Mouse (Mus musculus) macrophage (primary cell): ENCODE data around the gene Litaf. TPM values are rescaled to one million over a fixed set of nuclear protein-coding genes. Genes with fewer than 3 reads are reported as not detected.

ENCODE experiments used
- H3K27ac ChIP-seq: fragments of 350-480 bp; formaldehyde crosslinking; 2 replicates; pipeline ENCODE4 v1.9.0; 2021
- H3K36me3 ChIP-seq: fragments of 350-480 bp; formaldehyde crosslinking; 2 replicates; pipeline ENCODE4 v1.9.0; 2021; ENCODE audit errors: inconsistent target
- H3K4me3 ChIP-seq: fragments of 350-480 bp; formaldehyde crosslinking; 2 replicates; pipeline ENCODE4 v1.9.0; 2021; ENCODE audit errors: inconsistent target
- H3K79me2 ChIP-seq: fragments of 350-480 bp; formaldehyde crosslinking; 2 replicates; pipeline ENCODE4 v1.9.0; 2021; ENCODE audit errors: inconsistent target
- WGBS: methylation state at CpG from one replicate; pipeline ENCODE4 v1.1.7; 2026; ENCODE audit warnings: inconsistent platforms; ENCODE audit not compliant: missing documents; 5-methylcytosine and 5-hydroxymethylcytosine counted together
- polyA plus RNA-seq: library from polyadenylated mRNA; stranded (reverse); fragments of 250-400 nt; gene quantifications from 3 replicates; pipeline ENCODE4 v1.2.4, GENCODE M21; 2018; ENCODE audit warnings: inconsistent platforms

The Litaf gene
- polyA plus RNA-seq, 1 experiment from 2014 or later = 1,163 TPM

- no peak overlapping the region for H3K27ac ChIP-seq
- no peak overlapping the region for H3K4me3 ChIP-seq
- 93% methylated on average over 6 of the region's 6 CpGs for WGBS
- H3K79me2 ChIP-seq = no peaks in the 10 kb centered on the region
- H3K36me3 ChIP-seq = no peaks in the 10 kb centered on the region
Measured at GRCm38 (mm10) chr16:11054871-11055270, 11.1 kb downstream of the Litaf start.

- H3K36me3 ChIP-seq = no peaks in the 10 kb centered on the region
- H3K4me3 ChIP-seq = no peak overlapping the region
- 63% methylated on average over 6 of the region's 6 CpGs for WGBS
Measured at GRCm38 (mm10) chr16:11054409-11054808, 11.5 kb downstream of the Litaf start.

GRCm38 (mm10) chr16:11051134-11051533 lies 14.8 kb downstream of the Litaf start:
- 97% methylated on average over 11 of the region's 11 CpGs for whole genome bisulfite sequencing
- Histone ChIP-seq H3K36me3 (no peaks in the 10 kb centered on the region), H3K27ac (no peak overlapping the region), H3K79me2 (no peaks in the 10 kb centered on the region), H3K4me3 (no peak overlapping the region)

More at GRCm38 (mm10) chr16:11054409-11054808, 11.5 kb downstream of the Litaf start:
- H3K27ac ChIP-seq = no peak overlapping the region
- H3K79me2 ChIP-seq = no peaks in the 10 kb centered on the region

GRCm38 (mm10) chr16:11050226-11050625 lies 15.7 kb downstream of the Litaf start:
- 95% methylated on average over 2 of the region's 2 CpGs for WGBS
- Histone ChIP-seq H3K79me2 (no peaks in the 10 kb centered on the region), H3K36me3 (no peaks in the 10 kb centered on the region), H3K27ac (no peak overlapping the region), H3K4me3 (no peak overlapping the region)

GRCm38 (mm10) chr16:11047130-11047529 lies 18.8 kb downstream of the Litaf start:
- Histone ChIP-seq H3K27ac (no peak overlapping the region), H3K79me2 (no peaks in the 10 kb centered on the region), H3K36me3 (no peaks in the 10 kb centered on the region), H3K4me3 (no peak overlapping the region)
- 39% methylated on average over 7 of the region's 7 CpGs for WGBS

- Histone ChIP-seq H3K79me2 (no peaks in the 10 kb centered on the region), H3K36me3 (no peaks in the 10 kb centered on the region), H3K4me3 (no peak overlapping the region), H3K27ac (no peak overlapping the region)
- 94% methylated on average over 7 of the region's 7 CpGs for WGBS
Measured at GRCm38 (mm10) chr16:11046437-11046836, 19.5 kb downstream of the Litaf start.

GRCm38 (mm10) chr16:11043239-11043638 lies 22.7 kb downstream of the Litaf start:
- Histone ChIP-seq H3K36me3 (no peaks in the 10 kb centered on the region), H3K79me2 (no peaks in the 10 kb centered on the region), H3K4me3 (no peak overlapping the region), H3K27ac (no peak overlapping the region)
- WGBS = 98% methylated on average over 4 of the region's 5 CpGs

- WGBS = 100% methylated on average over 2 of the region's 2 CpGs
- Histone ChIP-seq H3K36me3 (no peaks in the 10 kb centered on the region), H3K79me2 (no peaks in the 10 kb centered on the region), H3K27ac (no peak overlapping the region), H3K4me3 (no peak overlapping the region)
Measured at GRCm38 (mm10) chr16:11040603-11041002, 25.4 kb downstream of the Litaf start.

GRCm38 (mm10) chr16:11035790-11036431 lies 30.0 kb downstream of the Litaf start:
- no peaks in the 10 kb centered on the region; the same call in 1 of the 2 replicates for H3K79me2 ChIP-seq
- no peaks in the 10 kb centered on the region for H3K36me3 ChIP-seq
- H3K4me3 ChIP-seq = no peak overlapping the region
- WGBS = 29% methylated on average over 15 of the region's 15 CpGs
- H3K27ac ChIP-seq = no peak overlapping the region

GRCm38 (mm10) chr16:11035273-11035672 lies 30.7 kb downstream of the Litaf start:
- Histone ChIP-seq H3K4me3 (no peak overlapping the region), H3K27ac (no peak overlapping the region), H3K36me3 (no peaks in the 10 kb centered on the region), H3K79me2 (no peaks in the 10 kb centered on the region; the same call in 1 of the 2 replicates)
- WGBS = 91% methylated on average over 9 of the region's 9 CpGs

GRCm38 (mm10) chr16:11034193-11034803 lies 31.7 kb downstream of the Litaf start:
- H3K36me3 ChIP-seq = no peaks in the 10 kb centered on the region
- whole genome bisulfite sequencing = 0% methylated on average over 4 of the region's 4 CpGs
- no peak overlapping the region for H3K27ac ChIP-seq
- H3K79me2 ChIP-seq = no peaks in the 10 kb centered on the region; the same call in 1 of the 2 replicates
- H3K4me3 ChIP-seq = no peak overlapping the region

- H3K4me3 ChIP-seq = no peak overlapping the region
- H3K79me2 ChIP-seq = no peaks in the 10 kb centered on the region; the same call in 1 of the 2 replicates
- H3K27ac ChIP-seq = no peak overlapping the region
- 85% methylated on average over 3 of the region's 3 CpGs for WGBS
- no peaks in the 10 kb centered on the region for H3K36me3 ChIP-seq
Measured at GRCm38 (mm10) chr16:11031320-11031719, 34.6 kb downstream of the Litaf start.

- 98% methylated on average over 4 of the region's 4 CpGs for WGBS
- no peaks in the 10 kb centered on the region for H3K36me3 ChIP-seq
- no peaks in the 10 kb centered on the region; the same call in 1 of the 2 replicates for H3K79me2 ChIP-seq
- no peak overlapping the region for H3K4me3 ChIP-seq
- no peak overlapping the region for H3K27ac ChIP-seq
Measured at GRCm38 (mm10) chr16:11030844-11031243, 35.1 kb downstream of the Litaf start.

- no peak overlapping the region for H3K27ac ChIP-seq
- H3K36me3 ChIP-seq = no peaks in the 10 kb centered on the region
- H3K79me2 ChIP-seq = no peaks in the 10 kb centered on the region
- 90% methylated on average over 7 of the region's 7 CpGs for whole genome bisulfite sequencing
- H3K4me3 ChIP-seq = no peak overlapping the region
Measured at GRCm38 (mm10) chr16:11028206-11028605, 37.8 kb downstream of the Litaf start.

- no peaks in the 10 kb centered on the region for H3K36me3 ChIP-seq
- H3K27ac ChIP-seq = no peak overlapping the region
- WGBS = 92% methylated on average over 3 of the region's 3 CpGs
- no peak overlapping the region for H3K4me3 ChIP-seq
- H3K79me2 ChIP-seq = no peaks in the 10 kb centered on the region
Measured at GRCm38 (mm10) chr16:11024841-11025240, 41.1 kb downstream of the Litaf start.
